Mouse (Mus musculus) thymus, adult 2 months (tissue): ENCODE measurements around the gene Arhgef6.

Experiments
- CTCF ChIP-seq: fragments of 200-500 bp; IDR thresholded peaks from 2 replicates; pipeline ENCODE4 v1.5.1; 2012; ENCODE audit warnings: mild to moderate bottlenecking, control low read depth, low read length, moderate library complexity, borderline replicate concordance; ENCODE audit not compliant: control insufficient read depth, poor library complexity, insufficient read depth; ENCODE audit errors: extremely low read depth
- POLR2A ChIP-seq: fragments of 200-500 bp; IDR thresholded peaks from 2 replicates; pipeline ENCODE4 v1.6.1; 2012; ENCODE audit warnings: mild to moderate bottlenecking, low read length, control low read depth, moderate library complexity; ENCODE audit not compliant: control insufficient read depth, poor library complexity, insufficient read depth; ENCODE audit errors: extremely low read depth

DNA sequence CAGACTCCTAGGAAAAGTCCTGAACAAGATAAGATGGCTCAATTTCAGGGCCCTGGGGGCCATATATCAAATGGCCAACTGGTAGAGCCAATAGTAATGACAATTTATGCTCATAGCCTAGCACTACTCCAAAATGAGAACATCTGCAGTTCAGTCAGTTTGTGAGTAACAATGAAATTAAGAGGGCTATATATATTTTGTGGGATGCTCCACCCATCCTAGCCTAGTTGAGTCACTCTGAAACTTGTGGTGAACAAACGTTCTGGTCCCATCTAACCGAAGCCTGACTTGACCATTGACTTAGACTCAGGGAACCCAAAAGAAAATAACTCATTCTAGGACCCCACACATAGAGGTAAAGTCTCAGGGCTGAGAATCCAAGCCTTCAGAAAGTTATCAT is 156.1 kb downstream of the Arhgef6 start:
- TF ChIP-seq POLR2A (no peak), CTCF (no peak)
